Mouse (Mus musculus): ENCODE data around the gene Rab19. TPM values are rescaled to one million over a fixed set of nuclear protein-coding genes. Genes with fewer than 3 reads are reported as not detected.

The Rab19 gene
- polyA plus RNA-seq (2014; fragmentation: Nextera tagmentation; extraction: Ambion mirVana): 0.39 and 0.74 TPM in 2 replicates

GRCm38 (mm10) chr6:39381125-39381880 lies at the start of gene Rab19:
Gene Rab19 (plus strand): TSS chr6:39381175.
- no peak within 1 kb of the TSS for H3K27ac ChIP-seq (ENCODE audit: low read depth, low read length)
- H3K9ac ChIP-seq (ENCODE audit: low read depth, low read length): no peak within 1 kb of the TSS
- H3K9me3 ChIP-seq (ENCODE audit: control insufficient read depth, low read length): no peaks in the 10 kb centered on the region
- no peaks in the 10 kb centered on the region for H3K4me1 ChIP-seq (replicated peaks; ENCODE audit: control insufficient read depth, insufficient read depth, low read length)
- peak within 1 kb of the TSS; percentile 27 for H3K4me2 ChIP-seq (replicated peaks; ENCODE audit: low read depth, low read length)
- no peaks in the 10 kb centered on the region for H3K36me3 ChIP-seq (ENCODE audit: control insufficient read depth, insufficient read depth, low read length)
- 0 out of 2 replicates have a peak within 1 kb of the TSS, but pooled peaks have one; percentile 1 for H3K4me3 ChIP-seq (ENCODE audit: low read depth, low read length)
- peak; percentile 25 for DNase-seq (ENCODE audit: low spot score)
- no peaks in the 10 kb centered on the region for H3K27me3 ChIP-seq (ENCODE audit: control insufficient read depth, insufficient read depth, low read length)
- ATAC-seq (ENCODE audit: low FRiP score): no peak
- 6% methylated on average over 20 of the region's 20 CpGs for WGBS

GRCm38 (mm10) chr6:39331998-39332700 lies 48.8 kb upstream of the Rab19 start:
- Histone ChIP-seq H3K27me3 (ENCODE audit: control insufficient read depth, insufficient read depth, low read length) (no peaks in the 10 kb centered on the region), H3K4me1 (replicated peaks; ENCODE audit: control insufficient read depth, insufficient read depth, low read length) (no peaks in the 10 kb centered on the region), H3K27ac (ENCODE audit: low read depth, low read length) (no peak overlapping the region), H3K9ac (ENCODE audit: low read depth, low read length) (no peak overlapping the region), H3K4me2 (replicated peaks; ENCODE audit: low read depth, low read length) (no peak overlapping the region), H3K36me3 (ENCODE audit: control insufficient read depth, insufficient read depth, low read length) (peaks cover 3% of the 10 kb centered on the region; the same call in 1 of the 2 replicates), H3K4me3 (ENCODE audit: low read depth, low read length) (no peak overlapping the region), H3K9me3 (ENCODE audit: control insufficient read depth, low read length) (no peaks in the 10 kb centered on the region)
- no peak for ATAC-seq (ENCODE audit: low FRiP score)
- 75% methylated on average over 7 of the region's 7 CpGs for WGBS
- DNase-seq (ENCODE audit: low spot score): no peak

- Histone ChIP-seq H3K4me1 (replicated peaks; ENCODE audit: control insufficient read depth, insufficient read depth, low read length) (no peaks in the 10 kb centered on the region), H3K9me3 (ENCODE audit: control insufficient read depth, low read length) (no peaks in the 10 kb centered on the region), H3K27ac (ENCODE audit: low read depth, low read length) (no peak overlapping the region), H3K4me2 (replicated peaks; ENCODE audit: low read depth, low read length) (no peak overlapping the region), H3K27me3 (ENCODE audit: control insufficient read depth, insufficient read depth, low read length) (no peaks in the 10 kb centered on the region), H3K4me3 (ENCODE audit: low read depth, low read length) (no peak overlapping the region), H3K36me3 (ENCODE audit: control insufficient read depth, insufficient read depth, low read length) (peaks cover 3% of the 10 kb centered on the region; the same call in 1 of the 2 replicates), H3K9ac (ENCODE audit: low read depth, low read length) (no peak overlapping the region)
- 89% methylated on average over 7 of the region's 7 CpGs for WGBS
- ATAC-seq (ENCODE audit: low FRiP score) (no peak), DNase-seq (ENCODE audit: low spot score) (no peak)
Observed at GRCm38 (mm10) chr6:39334224-39334623, 46.8 kb upstream of the Rab19 start.

GRCm38 (mm10) chr6:39334873-39335272 lies 46.1 kb upstream of the Rab19 start:
- no peak for ATAC-seq (ENCODE audit: low FRiP score)
- Histone ChIP-seq H3K4me2 (replicated peaks; ENCODE audit: low read depth, low read length) (no peak overlapping the region), H3K9me3 (ENCODE audit: control insufficient read depth, low read length) (no peaks in the 10 kb centered on the region), H3K4me3 (ENCODE audit: low read depth, low read length) (no peak overlapping the region), H3K27ac (ENCODE audit: low read depth, low read length) (no peak overlapping the region), H3K9ac (ENCODE audit: low read depth, low read length) (no peak overlapping the region), H3K27me3 (ENCODE audit: control insufficient read depth, insufficient read depth, low read length) (no peaks in the 10 kb centered on the region), H3K4me1 (replicated peaks; ENCODE audit: control insufficient read depth, insufficient read depth, low read length) (no peaks in the 10 kb centered on the region), H3K36me3 (ENCODE audit: control insufficient read depth, insufficient read depth, low read length) (peaks cover 3% of the 10 kb centered on the region; the same call in 1 of the 2 replicates)
- DNase-seq (ENCODE audit: low spot score): no peak
- WGBS: 94% methylated on average over 3 of the region's 3 CpGs

GRCm38 (mm10) chr6:39338359-39338758 lies 42.6 kb upstream of the Rab19 start:
- H3K4me2 ChIP-seq (replicated peaks; ENCODE audit: low read depth, low read length): no peak overlapping the region
- no peak overlapping the region for H3K9ac ChIP-seq (ENCODE audit: low read depth, low read length)
- DNase-seq (ENCODE audit: low spot score): no peak
- no peaks in the 10 kb centered on the region for H3K9me3 ChIP-seq (ENCODE audit: control insufficient read depth, low read length)
- no peaks in the 10 kb centered on the region for H3K4me1 ChIP-seq (replicated peaks; ENCODE audit: control insufficient read depth, insufficient read depth, low read length)
- peaks cover 3% of the 10 kb centered on the region; the same call in 1 of the 2 replicates for H3K36me3 ChIP-seq (ENCODE audit: control insufficient read depth, insufficient read depth, low read length)
- no peak for ATAC-seq (ENCODE audit: low FRiP score)
- H3K27me3 ChIP-seq (ENCODE audit: control insufficient read depth, insufficient read depth, low read length): no peaks in the 10 kb centered on the region
- WGBS: 83% methylated on average over 8 of the region's 8 CpGs
- H3K27ac ChIP-seq (ENCODE audit: low read depth, low read length): no peak overlapping the region
- H3K4me3 ChIP-seq (ENCODE audit: low read depth, low read length): no peak overlapping the region

GRCm38 (mm10) chr6:39341798-39342197 lies 39.2 kb upstream of the Rab19 start:
- H3K4me3 ChIP-seq (ENCODE audit: low read depth, low read length): no peak overlapping the region
- no peak overlapping the region for H3K27ac ChIP-seq (ENCODE audit: low read depth, low read length)
- ATAC-seq (ENCODE audit: low FRiP score) (no peak), DNase-seq (ENCODE audit: low spot score) (no peak)
- H3K36me3 ChIP-seq (ENCODE audit: control insufficient read depth, insufficient read depth, low read length): no peaks in the 10 kb centered on the region
- no peak overlapping the region for H3K4me2 ChIP-seq (replicated peaks; ENCODE audit: low read depth, low read length)
- no peak overlapping the region for H3K9ac ChIP-seq (ENCODE audit: low read depth, low read length)
- peaks cover 6% of the 10 kb centered on the region for H3K4me1 ChIP-seq (replicated peaks; ENCODE audit: control insufficient read depth, insufficient read depth, low read length)
- H3K9me3 ChIP-seq (ENCODE audit: control insufficient read depth, low read length): no peaks in the 10 kb centered on the region
- no peaks in the 10 kb centered on the region for H3K27me3 ChIP-seq (ENCODE audit: control insufficient read depth, insufficient read depth, low read length)
- WGBS: 78% methylated on average over 2 of the region's 2 CpGs

- no peaks in the 10 kb centered on the region for H3K36me3 ChIP-seq (ENCODE audit: control insufficient read depth, insufficient read depth, low read length)
- ATAC-seq (ENCODE audit: low FRiP score): peak; percentile 39
- no peaks in the 10 kb centered on the region for H3K9me3 ChIP-seq (ENCODE audit: control insufficient read depth, low read length)
Observed at GRCm38 (mm10) chr6:39344020-39344419, 37.0 kb upstream of the Rab19 start.

GRCm38 (mm10) chr6:39345430-39345829 lies 35.5 kb upstream of the Rab19 start:
- Histone ChIP-seq H3K9ac (ENCODE audit: low read depth, low read length) (peak overlapping the region; percentile 43; the same call in 1 of the 2 replicates), H3K27ac (ENCODE audit: low read depth, low read length) (peak overlapping the region; percentile 91), H3K9me3 (ENCODE audit: control insufficient read depth, low read length) (no peaks in the 10 kb centered on the region), H3K27me3 (ENCODE audit: control insufficient read depth, insufficient read depth, low read length) (no peaks in the 10 kb centered on the region), H3K4me1 (replicated peaks; ENCODE audit: control insufficient read depth, insufficient read depth, low read length) (peaks cover 21% of the 10 kb centered on the region), H3K36me3 (ENCODE audit: control insufficient read depth, insufficient read depth, low read length) (0 out of 2 replicates have a peak, but pooled peaks cover 2% of the 10 kb centered on the region), H3K4me2 (replicated peaks; ENCODE audit: low read depth, low read length) (no peak overlapping the region), H3K4me3 (ENCODE audit: low read depth, low read length) (no peak overlapping the region)
- 30% methylated on average over 7 of the region's 7 CpGs for WGBS
- DNase-seq (ENCODE audit: low spot score): peak; percentile 49
- 0 out of 2 replicates have a peak, but pooled peaks have one; percentile 8 for ATAC-seq (ENCODE audit: low FRiP score)

More at GRCm38 (mm10) chr6:39344020-39344419, 37.0 kb upstream of the Rab19 start:
- no peak overlapping the region for H3K27ac ChIP-seq (ENCODE audit: low read depth, low read length)
- peaks cover 19% of the 10 kb centered on the region for H3K4me1 ChIP-seq (replicated peaks; ENCODE audit: control insufficient read depth, insufficient read depth, low read length)
- no peak overlapping the region for H3K4me2 ChIP-seq (replicated peaks; ENCODE audit: low read depth, low read length)
- peak; percentile 91 for DNase-seq (ENCODE audit: low spot score)
- no peaks in the 10 kb centered on the region for H3K27me3 ChIP-seq (ENCODE audit: control insufficient read depth, insufficient read depth, low read length)
- H3K9ac ChIP-seq (ENCODE audit: low read depth, low read length): no peak overlapping the region
- no peak overlapping the region for H3K4me3 ChIP-seq (ENCODE audit: low read depth, low read length)
- 25% methylated on average over 12 of the region's 12 CpGs for WGBS
